In genomic region chr8:92605631-92606030, GRCm38 (mm10) we compare ENCODE assay signal across 32 mouse cellular contexts.
"Had no signal": no experiment of that assay in that cellular context is flagged by ENCODE, and none has a peak within 500 bp of the region (broad histone marks: within the 10 kb centered on the region; RNA-seq: fewer than 3 reads in every experiment).

No protein-coding gene starts in this region.

- ATAC-seq: hindbrain, embryonic 16.5 days; hindbrain, postnatal 0 days; inflammation-experienced regulatory T-cells, adult 6 months; intestine, embryonic 15.5 days; intestine, embryonic 16.5 days; intestine, postnatal 0 days had no signal

- H3K9ac ChIP-seq: heart, embryonic 12.5 days; heart, embryonic 13.5 days; heart, embryonic 15.5 days; hindbrain, embryonic 12.5 days; hindbrain, embryonic 13.5 days; hindbrain, embryonic 14.5 days; hindbrain, embryonic 15.5 days; intestine, embryonic 15.5 days; kidney, embryonic 15.5 days had no signal

- H3K27ac ChIP-seq: heart, embryonic 13.5 days; heart, embryonic 15.5 days; hindbrain, embryonic 12.5 days; hindbrain, embryonic 13.5 days; hindbrain, embryonic 14.5 days; hindbrain, embryonic 15.5 days; hindbrain, postnatal 0 days; intestine, embryonic 15.5 days; kidney, embryonic 15.5 days; kidney, postnatal 0 days; layer of hippocampus, adult 2 months; left cerebral cortex, adult 2 months had no signal

- H3K4me3 ChIP-seq: heart, embryonic 12.5 days; heart, embryonic 13.5 days; heart, embryonic 15.5 days; hindbrain, embryonic 10.5 days; hindbrain, embryonic 12.5 days; hindbrain, embryonic 13.5 days; hindbrain, embryonic 15.5 days; intestine, embryonic 15.5 days; kidney, embryonic 15.5 days; layer of hippocampus, adult 2 months; left cerebral cortex, adult 2 months had no signal

- H3K4me1 ChIP-seq: heart, embryonic 15.5 days; hindbrain, embryonic 15.5 days; intestine, embryonic 15.5 days; kidney, embryonic 15.5 days had no signal

- H3K27me3 ChIP-seq: heart, embryonic 12.5 days; heart, embryonic 13.5 days; heart, embryonic 15.5 days; hindbrain, embryonic 12.5 days; hindbrain, embryonic 15.5 days; intestine, embryonic 15.5 days; kidney, embryonic 15.5 days had no signal

- H3K9me3 ChIP-seq: heart, embryonic 12.5 days; heart, embryonic 13.5 days; heart, embryonic 15.5 days; hindbrain, embryonic 10.5 days; hindbrain, embryonic 12.5 days; hindbrain, embryonic 13.5 days; hindbrain, embryonic 15.5 days; intestine, embryonic 15.5 days; kidney, embryonic 15.5 days had no signal

- DNase-seq: heart, postnatal 36 days; heart, postnatal 4 days; kidney, adult 11 months; kidney, adult 18-20 months; kidney, adult 2 months; kidney, adult 8-10 months; kidney, adult 9 months; kidney, postnatal 10 days; kidney, postnatal 14 days; kidney, postnatal 25 days; kidney, postnatal 36 days; kidney, postnatal 4 days; layer of hippocampus, adult 9-11 months; layer of hippocampus, postnatal 36 days had no signal

- H3K4me2 ChIP-seq: heart, embryonic 12.5 days; heart, embryonic 13.5 days; heart, embryonic 15.5 days; hindbrain, embryonic 12.5 days; hindbrain, embryonic 13.5 days; hindbrain, embryonic 14.5 days; hindbrain, embryonic 15.5 days; intestine, embryonic 15.5 days; kidney, embryonic 15.5 days had no signal

- H3K36me3 ChIP-seq: heart, embryonic 12.5 days; heart, embryonic 13.5 days; heart, embryonic 15.5 days; hindbrain, embryonic 10.5 days; hindbrain, embryonic 12.5 days; hindbrain, embryonic 13.5 days; hindbrain, embryonic 15.5 days; intestine, embryonic 15.5 days; kidney, embryonic 15.5 days had no signal
